Mouse (Mus musculus): ENCODE data around the gene Faxc.

DNA sequence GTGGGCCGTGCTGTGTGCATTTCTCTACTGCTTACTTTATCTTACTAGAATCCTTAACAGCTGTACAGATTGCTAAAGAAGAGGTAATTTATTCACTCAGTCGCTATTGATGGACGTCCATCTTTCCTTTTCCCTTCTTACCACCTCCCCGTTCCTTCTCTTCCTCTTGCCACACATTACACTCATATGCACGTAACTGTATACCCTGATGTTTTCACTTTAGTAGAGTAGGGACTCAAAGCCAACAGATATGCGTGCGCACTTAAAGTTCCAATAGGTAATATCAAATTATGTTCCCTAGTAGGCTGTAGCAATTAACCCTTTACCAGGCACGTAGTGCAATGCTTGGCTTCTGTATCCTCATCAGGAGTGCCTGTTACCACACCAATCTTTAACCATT lies 55.7 kb downstream of the Faxc start:
- no peak for TF ChIP-seq CTCF (IDR thresholded peaks at IDR 0.05; ENCODE audit: control insufficient read depth, insufficient read depth, low read length)
- no peak for TF ChIP-seq POLR2A (IDR thresholded peaks at IDR 0.05; ENCODE audit: borderline replicate concordance, control insufficient read depth, low read depth, low read length)

Data from bone marrow, adult 2 months (tissue).